Mouse (Mus musculus) MEL (cell line): ENCODE data around the gene Vwce. TPM values are rescaled to one million over a fixed set of nuclear protein-coding genes. Genes with fewer than 3 reads are reported as not detected.

Source experiments
- DNase-seq: peaks from one replicate; pipeline ENCODE4 v3.0.0; 2011; ENCODE audit warnings: low read depth, low spot score
- H3K27ac ChIP-seq: 2 replicates; pipeline ENCODE4 v1.5.1; 2012; ENCODE audit warnings: low read depth, mild to moderate bottlenecking, control low read depth, low read length, moderate library complexity; ENCODE audit not compliant: control insufficient read depth
- H3K27me3 ChIP-seq, 2 experiments: fragments of 150-350 bp in 1 of 2; sonication (generic) in 1 of 2; 2 replicates each; pipeline ENCODE4 v1.6.1; 2012; ENCODE audit warnings: low read length in 2 of 2, mild to moderate bottlenecking in 2 of 2, improper control_type of control experiment in 1 of 2, moderate library complexity in 1 of 2; ENCODE audit not compliant: insufficient read depth in 2 of 2, control insufficient read depth in 1 of 2
- H3K36me3 ChIP-seq, 2 experiments: 2 replicates each; pipeline ENCODE4 v1.6.1; 2012 to 2014; ENCODE audit warnings: low read length in 2 of 2, improper control_type of control experiment in 1 of 2, inconsistent platforms in 1 of 2, mild to moderate bottlenecking in 1 of 2; ENCODE audit not compliant: insufficient read depth in 2 of 2, control insufficient read depth in 1 of 2
- H3K4me1 ChIP-seq, 2 experiments: fragments of 150-350 bp in 1 of 2; sonication (generic) in 1 of 2; 2 replicates each; pipeline ENCODE4 v1.6.1; 2012; ENCODE audit warnings: low read length in 2 of 2, improper control_type of control experiment in 1 of 2, mild to moderate bottlenecking in 1 of 2; ENCODE audit not compliant: insufficient read depth in 2 of 2, control insufficient read depth in 1 of 2
- H3K4me3 ChIP-seq, 2 experiments: fragments of 150-350 bp in 1 of 2; sonication (generic) in 1 of 2; 2 replicates each; pipeline ENCODE4 v1.5.1; 2012; ENCODE audit warnings: low read depth in 2 of 2, low read length in 2 of 2, mild to moderate bottlenecking in 2 of 2, moderate library complexity in 2 of 2, control low read depth in 1 of 2, improper control_type of control experiment in 1 of 2; ENCODE audit not compliant: control insufficient read depth in 1 of 2, insufficient read depth in 1 of 2
- H3K79me2 ChIP-seq: 2 replicates; pipeline ENCODE4 v1.6.1; 2012; ENCODE audit warnings: mild to moderate bottlenecking, low read length, moderate library complexity; ENCODE audit not compliant: control insufficient read depth, poor library complexity, insufficient read depth
- H3K9ac ChIP-seq: 2 replicates; pipeline ENCODE4 v1.6.1; 2012; ENCODE audit warnings: low read depth, mild to moderate bottlenecking, control low read depth, low read length, moderate library complexity; ENCODE audit not compliant: control insufficient read depth, poor library complexity, severe bottlenecking
- H3K9me3 ChIP-seq: fragments of 150-350 bp; sonication (generic); replicated peaks from 2 replicates; pipeline ENCODE4 v1.6.1; 2012; ENCODE audit warnings: mild to moderate bottlenecking, low read length, improper control_type of control experiment, moderate library complexity; ENCODE audit not compliant: insufficient read depth
- BHLHE40 ChIP-seq: IDR thresholded peaks from 2 replicates; pipeline ENCODE4 v1.6.1; 2012; ENCODE audit warnings: low read depth, mild to moderate bottlenecking, inconsistent platforms, low read length, improper control_type of control experiment, borderline replicate concordance
- CHD2 ChIP-seq: IDR thresholded peaks from 2 replicates; pipeline ENCODE4 v1.6.1; 2011; ENCODE audit warnings: low read length, improper control_type of control experiment
- CTCF ChIP-seq, 3 experiments: IDR thresholded peaks in 2 of 3; conservative IDR thresholded peaks in 1 of 3; 2 replicates each; pipeline ENCODE4 v1.5.1; 2011 to 2012; ENCODE audit warnings: low read length in 3 of 3, low read depth in 2 of 3, mild to moderate bottlenecking in 2 of 3, improper control_type of control experiment in 1 of 3, inconsistent platforms in 1 of 3, mixed read lengths in 1 of 3, moderate library complexity in 1 of 3; ENCODE audit not compliant: control insufficient read depth in 1 of 3, insufficient read depth in 1 of 3, poor library complexity in 1 of 3, severe bottlenecking in 1 of 3
- E2F4 ChIP-seq: IDR thresholded peaks from 2 replicates; pipeline ENCODE4 v1.6.1; 2011; ENCODE audit warnings: low read depth, low read length, improper control_type of control experiment, borderline replicate concordance
- ELF1 ChIP-seq: IDR thresholded peaks from 2 replicates; pipeline ENCODE4 v1.6.1; 2014; ENCODE audit warnings: low read depth, mild to moderate bottlenecking, inconsistent platforms, low read length, improper control_type of control experiment, moderate library complexity
- EP300 ChIP-seq, 2 experiments: IDR thresholded peaks; 2 replicates each; pipeline ENCODE4 v1.6.1; 2011; ENCODE audit warnings: improper control_type of control experiment in 2 of 2, low read length in 2 of 2, low read depth in 1 of 2, mild to moderate bottlenecking in 1 of 2
- ETS1 ChIP-seq: IDR thresholded peaks from 2 replicates; pipeline ENCODE4 v1.6.1; 2012; ENCODE audit warnings: low read depth, mild to moderate bottlenecking, inconsistent platforms, low read length, improper control_type of control experiment, moderate library complexity
- GATA1 ChIP-seq: IDR thresholded peaks from 2 replicates; pipeline ENCODE4 v1.6.1; 2011; ENCODE audit warnings: low read depth, low read length, improper control_type of control experiment
- HCFC1 ChIP-seq: IDR thresholded peaks from 2 replicates; pipeline ENCODE4 v1.6.1; 2012; ENCODE audit warnings: low read depth, mild to moderate bottlenecking, inconsistent platforms, low read length, improper control_type of control experiment, moderate library complexity
- MAX ChIP-seq: IDR thresholded peaks from 2 replicates; pipeline ENCODE4 v1.6.1; 2011; ENCODE audit warnings: low read length, improper control_type of control experiment
- MAZ ChIP-seq: IDR thresholded peaks from 2 replicates; pipeline ENCODE4 v1.6.1; 2012; ENCODE audit warnings: low read depth, mild to moderate bottlenecking, inconsistent platforms, low read length, improper control_type of control experiment
- MEF2A ChIP-seq: IDR thresholded peaks from 2 replicates; pipeline ENCODE4 v1.6.1; 2014; ENCODE audit warnings: low read depth, mild to moderate bottlenecking, inconsistent platforms, low read length, improper control_type of control experiment; ENCODE audit not compliant: poor library complexity, insufficient replicate concordance, severe bottlenecking; ENCODE audit errors: extremely low read depth
- MXI1 ChIP-seq: IDR thresholded peaks from 2 replicates; pipeline ENCODE4 v1.6.1; 2011; ENCODE audit warnings: mild to moderate bottlenecking, low read depth, low read length, improper control_type of control experiment
- RAD21 ChIP-seq: IDR thresholded peaks from 2 replicates; pipeline ENCODE4 v1.6.1; 2011; ENCODE audit warnings: mild to moderate bottlenecking, low read depth, low read length, improper control_type of control experiment
- RCOR1 ChIP-seq: IDR thresholded peaks from 2 replicates; pipeline ENCODE4 v1.6.1; 2012; ENCODE audit warnings: low read depth, mild to moderate bottlenecking, inconsistent platforms, low read length, improper control_type of control experiment
- SMC3 ChIP-seq: IDR thresholded peaks from 2 replicates; pipeline ENCODE4 v1.6.1; 2011; ENCODE audit warnings: low read depth, low read length, improper control_type of control experiment
- TCF12 ChIP-seq: IDR thresholded peaks from 2 replicates; pipeline ENCODE4 v1.6.1; 2014; ENCODE audit warnings: low read depth, mild to moderate bottlenecking, inconsistent platforms, low read length, improper control_type of control experiment, moderate library complexity
- ZC3H11A ChIP-seq: IDR thresholded peaks from 2 replicates; pipeline ENCODE4 v1.6.1; 2012; ENCODE audit warnings: low read depth, mild to moderate bottlenecking, inconsistent platforms, low read length, improper control_type of control experiment
- ZKSCAN1 ChIP-seq: IDR thresholded peaks from 2 replicates; pipeline ENCODE4 v1.6.1; 2012; ENCODE audit warnings: low read depth, mild to moderate bottlenecking, inconsistent platforms, low read length, improper control_type of control experiment, moderate library complexity
- ZNF384 ChIP-seq: IDR thresholded peaks from 2 replicates; pipeline ENCODE4 v1.6.1; 2012; ENCODE audit warnings: low read depth, mild to moderate bottlenecking, inconsistent platforms, low read length, improper control_type of control experiment
- polyA plus RNA-seq, 2 experiments: library from polyadenylated mRNA; stranded (reverse) in 1 of 2; unstranded in 1 of 2; fragments of >175 nt in 1 of 2; fragments of >200 nt in 1 of 2; gene quantifications; 2 replicates each; pipeline versions ENCODE4 v1.2.1 to v1.2.4; 2012; ENCODE audit warnings: low replicate concordance in 2 of 2, low read depth in 1 of 2; ENCODE audit not compliant: insufficient read length in 2 of 2, insufficient read depth in 1 of 2, missing spikeins in 1 of 2
- total RNA-seq: library from RNA; depleted of rRNA; stranded (reverse); fragments of 300-350 nt; gene quantifications from 2 replicates; pipeline ENCODE4 v1.2.3, GENCODE M21; 2012

Gene Vwce
- total and polyA plus RNA-seq, 3 experiments: 0.04 to 666 (median 1.8) TPM

GRCm38 (mm10) chr19:10710088-10710511, 76.1 kb downstream of the Vwce start:
- DNase-seq: peak; percentile 43

GRCm38 (mm10) chr19:10710751-10711150, 76.7 kb downstream of the Vwce start:
- no peak for TF ChIP-seq MEF2A
- TF ChIP-seq HCFC1: no peak
- TF ChIP-seq EP300 (IDR thresholded peaks at IDR 0.05; ENCODE audit: low read depth in 1 of 2, low read length in 2 of 2): no peak
- TF ChIP-seq CHD2: no peak
- no peak for TF ChIP-seq MAZ
- TF ChIP-seq MAX: no peak
- no peak for TF ChIP-seq BHLHE40
- no peak for TF ChIP-seq ETS1
- no peak for TF ChIP-seq ELF1
- TF ChIP-seq ZKSCAN1: no peak
- no peak for TF ChIP-seq RCOR1
- no peak for TF ChIP-seq MXI1
- no peak for TF ChIP-seq E2F4
- Histone ChIP-seq H3K27ac (no peak overlapping the region), H3K4me1 (0 out of 4 replicates have a peak, but pooled peaks cover 0 to 4% of the 10 kb centered on the region in 2 experiments), H3K27me3 (no peaks in the 10 kb centered on the region), H3K4me3 (no peak overlapping the region), H3K9me3 (no peaks in the 10 kb centered on the region), H3K36me3 (peaks cover 0 to 3% of the 10 kb centered on the region in 2 experiments; a peak in 2 of 4 replicates), H3K79me2 (no peaks in the 10 kb centered on the region), H3K9ac (no peak overlapping the region)
- no peak for DNase-seq

More at GRCm38 (mm10) chr19:10710088-10710511, 76.1 kb downstream of the Vwce start:
- no peaks in the 10 kb centered on the region for H3K79me2 ChIP-seq
- no peak overlapping the region for H3K9ac ChIP-seq
- TF ChIP-seq TCF12: no peak
- TF ChIP-seq GATA1: no peak
- TF ChIP-seq RAD21: peak; percentile 17
- TF ChIP-seq ZNF384: no peak
- TF ChIP-seq SMC3: peak; percentile 47
- no peak for TF ChIP-seq ZC3H11A
- TF ChIP-seq E2F4: no peak
- peak; percentile 24 to 55 (median 47); a peak in 5 of 6 replicates for TF ChIP-seq CTCF (IDR thresholded peaks at IDR 0.05 in 2 of 3, conservative IDR thresholded peaks at IDR 0.05 in 1 of 3; ENCODE audit: control insufficient read depth in 1 of 3, insufficient read depth in 1 of 3, low read depth in 2 of 3, low read length in 3 of 3, poor library complexity in 1 of 3, severe bottlenecking in 1 of 3)
- peaks cover 0 to 3% of the 10 kb centered on the region in 2 experiments; a peak in 2 of 4 replicates for H3K36me3 ChIP-seq
- H3K27me3 ChIP-seq: no peaks in the 10 kb centered on the region
- H3K9me3 ChIP-seq: no peaks in the 10 kb centered on the region
- H3K4me3 ChIP-seq: no peak overlapping the region
- 0 out of 4 replicates have a peak, but pooled peaks cover 0 to 4% of the 10 kb centered on the region in 2 experiments for H3K4me1 ChIP-seq
- no peak overlapping the region for H3K27ac ChIP-seq
